Mouse (Mus musculus): ENCODE measurements around the gene Olfr1416. TPM values are rescaled to one million over a fixed set of nuclear protein-coding genes. Genes with fewer than 3 reads are reported as not detected.
A peak's percentile ranks its signal among the peaks of the same experiment; 100 is the strongest.
"Not testable (repeated sequence)": the region's sequence is repeated elsewhere in the genome, so short reads cannot be mapped to it uniquely, and the experiment has no call there.

Gene Olfr1416
- not detected in 2 replicates for total RNA-seq (2014; rRNA removed)
- polyA plus RNA-seq (2015; fragmentation: Nextera tagmentation; extraction: Ambion mirVana), result not detected in 2 replicates

GRCm38 (mm10) chr1:92485013-92485412 is at the start of gene Olfr1416:
TSS of gene Olfr1416 (minus strand) at chr1:92485113.
- DNase-seq (ENCODE audit: low spot score), result no peak
- Histone ChIP-seq H3K4me1 (ENCODE audit: insufficient read depth, low read length) (no peaks in the 10 kb centered on the region), H3K4me3 (ENCODE audit: low read length) (no peak within 1 kb of the TSS), H3K27ac (no peak within 1 kb of the TSS), H3K9me3 (ENCODE audit: low read length) (no peaks in the 10 kb centered on the region), H3K9ac (replicated peaks; ENCODE audit: low read length) (no peak within 1 kb of the TSS), H3K36me3 (ENCODE audit: insufficient read depth, low read length) (no peaks in the 10 kb centered on the region), H3K4me2 (ENCODE audit: low read depth, low read length) (no peak within 1 kb of the TSS), H3K27me3 (ENCODE audit: insufficient read depth, low read length) (no peaks in the 10 kb centered on the region)
- TF ChIP-seq CTCF (IDR thresholded peaks at IDR 0.05; ENCODE audit: low read depth), result no peak
- ATAC-seq, result no peak

- no peak for ATAC-seq
- 81% methylated on average over 3 of the region's 3 CpGs for WGBS
- no peaks in the 10 kb centered on the region for H3K9me3 ChIP-seq (ENCODE audit: low read length)
- H3K4me2 ChIP-seq (ENCODE audit: low read depth, low read length), result no peak overlapping the region
- no peak overlapping the region for H3K27ac ChIP-seq
- H3K36me3 ChIP-seq (ENCODE audit: insufficient read depth, low read length), result no peaks in the 10 kb centered on the region
- no peak overlapping the region for H3K9ac ChIP-seq (replicated peaks; ENCODE audit: low read length)
- no peaks in the 10 kb centered on the region for H3K4me1 ChIP-seq (ENCODE audit: insufficient read depth, low read length)
- no peaks in the 10 kb centered on the region for H3K27me3 ChIP-seq (ENCODE audit: insufficient read depth, low read length)
- TF ChIP-seq CTCF (IDR thresholded peaks at IDR 0.05; ENCODE audit: low read depth), result no peak
- no peak overlapping the region for H3K4me3 ChIP-seq (ENCODE audit: low read length)
- no peak for DNase-seq (ENCODE audit: low spot score)
Observed at GRCm38 (mm10) chr1:92523764-92524163, 38.9 kb upstream of the Olfr1416 start.

- Histone ChIP-seq H3K4me1 (ENCODE audit: insufficient read depth, low read length) (no peaks in the 10 kb centered on the region), H3K4me3 (ENCODE audit: low read length) (no peak overlapping the region), H3K36me3 (ENCODE audit: insufficient read depth, low read length) (no peaks in the 10 kb centered on the region), H3K9ac (replicated peaks; ENCODE audit: low read length) (0 out of 2 replicates have a peak overlapping the region, but pooled peaks have one; percentile 17), H3K4me2 (ENCODE audit: low read depth, low read length) (0 out of 2 replicates have a peak overlapping the region, but pooled peaks have one; percentile 35), H3K27ac (no peak overlapping the region), H3K9me3 (ENCODE audit: low read length) (no peaks in the 10 kb centered on the region), H3K27me3 (ENCODE audit: insufficient read depth, low read length) (no peaks in the 10 kb centered on the region)
- WGBS, result 16% methylated on average over 10 of the region's 10 CpGs
- peak; percentile 79 for TF ChIP-seq CTCF (IDR thresholded peaks at IDR 0.05; ENCODE audit: low read depth)
- DNase-seq (ENCODE audit: low spot score) (peak; percentile 88), ATAC-seq (peak; percentile 76)
Observed at GRCm38 (mm10) chr1:92521376-92521775, 36.5 kb upstream of the Olfr1416 start.

- no peaks in the 10 kb centered on the region for H3K36me3 ChIP-seq (ENCODE audit: insufficient read depth, low read length)
- no peaks in the 10 kb centered on the region for H3K9me3 ChIP-seq (ENCODE audit: low read length)
- DNase-seq (ENCODE audit: low spot score) (no peak), ATAC-seq (no peak)
- 82% methylated on average over 6 of the region's 6 CpGs for WGBS
- H3K27ac ChIP-seq, result no peak overlapping the region
- TF ChIP-seq CTCF (IDR thresholded peaks at IDR 0.05; ENCODE audit: low read depth), result no peak
- H3K4me3 ChIP-seq (ENCODE audit: low read length), result no peak overlapping the region
- H3K4me1 ChIP-seq (ENCODE audit: insufficient read depth, low read length), result no peaks in the 10 kb centered on the region
- H3K27me3 ChIP-seq (ENCODE audit: insufficient read depth, low read length), result no peaks in the 10 kb centered on the region
- no peak overlapping the region for H3K4me2 ChIP-seq (ENCODE audit: low read depth, low read length)
- no peak overlapping the region for H3K9ac ChIP-seq (replicated peaks; ENCODE audit: low read length)
Observed at GRCm38 (mm10) chr1:92519046-92519445, 34.1 kb upstream of the Olfr1416 start.

GRCm38 (mm10) chr1:92518561-92518960 is 33.6 kb upstream of the Olfr1416 start, which contains the start of gene Olfr1414:
TSS of gene Olfr1414 (minus strand) at chr1:92518661.
- Histone ChIP-seq H3K4me3 (ENCODE audit: low read length) (no peak within 1 kb of the TSS), H3K9me3 (ENCODE audit: low read length) (no peaks in the 10 kb centered on the region), H3K36me3 (ENCODE audit: insufficient read depth, low read length) (no peaks in the 10 kb centered on the region), H3K27me3 (ENCODE audit: insufficient read depth, low read length) (no peaks in the 10 kb centered on the region), H3K27ac (no peak within 1 kb of the TSS), H3K4me1 (ENCODE audit: insufficient read depth, low read length) (no peaks in the 10 kb centered on the region), H3K9ac (replicated peaks; ENCODE audit: low read length) (no peak within 1 kb of the TSS), H3K4me2 (ENCODE audit: low read depth, low read length) (no peak within 1 kb of the TSS)
- TF ChIP-seq CTCF (IDR thresholded peaks at IDR 0.05; ENCODE audit: low read depth), result no peak
- 77% methylated on average over 3 of the region's 3 CpGs for WGBS
- ATAC-seq, result no peak
- DNase-seq (ENCODE audit: low spot score), result no peak

GRCm38 (mm10) chr1:92515390-92515789 is 30.5 kb upstream of the Olfr1416 start:
- Histone ChIP-seq H3K4me3 (ENCODE audit: low read length) (no peak overlapping the region), H3K4me1 (ENCODE audit: insufficient read depth, low read length) (no peaks in the 10 kb centered on the region), H3K27ac (no peak overlapping the region), H3K9me3 (ENCODE audit: low read length) (no peaks in the 10 kb centered on the region), H3K4me2 (ENCODE audit: low read depth, low read length) (no peak overlapping the region), H3K36me3 (ENCODE audit: insufficient read depth, low read length) (no peaks in the 10 kb centered on the region), H3K27me3 (ENCODE audit: insufficient read depth, low read length) (no peaks in the 10 kb centered on the region), H3K9ac (replicated peaks; ENCODE audit: low read length) (no peak overlapping the region)
- DNase-seq (ENCODE audit: low spot score), result no peak
- no peak for ATAC-seq
- whole genome bisulfite sequencing, result 88% methylated on average over 11 of the region's 11 CpGs
- TF ChIP-seq CTCF (IDR thresholded peaks at IDR 0.05; ENCODE audit: low read depth), result no peak

GRCm38 (mm10) chr1:92511646-92512045 is 26.7 kb upstream of the Olfr1416 start:
- ATAC-seq; H3K36me3 ChIP-seq (ENCODE audit: insufficient read depth, low read length); H3K4me3 ChIP-seq (ENCODE audit: low read length); H3K27me3 ChIP-seq (ENCODE audit: insufficient read depth, low read length); H3K27ac ChIP-seq; H3K4me1 ChIP-seq (ENCODE audit: insufficient read depth, low read length); DNase-seq (ENCODE audit: low spot score); H3K9me3 ChIP-seq (ENCODE audit: low read length); H3K9ac ChIP-seq (replicated peaks; ENCODE audit: low read length); H3K4me2 ChIP-seq (ENCODE audit: low read depth, low read length): not testable (repeated sequence)
- WGBS, result 84% methylated on average over 4 of the region's 5 CpGs
